Mouse (Mus musculus) stomach, postnatal 0 days (tissue): ENCODE data around the gene Gm9918.

ENCODE experiments used
- CTCF ChIP-seq: IDR thresholded peaks from 2 replicates; pipeline ENCODE4 v1.5.1; 2016; ENCODE audit warnings: antibody characterized with exemption, low read depth, mild to moderate bottlenecking, moderate library complexity
- EP300 ChIP-seq: optimal IDR thresholded peaks from 2 replicates; pipeline ENCODE3; 2016; ENCODE audit warnings: antibody characterized with exemption

DNA sequence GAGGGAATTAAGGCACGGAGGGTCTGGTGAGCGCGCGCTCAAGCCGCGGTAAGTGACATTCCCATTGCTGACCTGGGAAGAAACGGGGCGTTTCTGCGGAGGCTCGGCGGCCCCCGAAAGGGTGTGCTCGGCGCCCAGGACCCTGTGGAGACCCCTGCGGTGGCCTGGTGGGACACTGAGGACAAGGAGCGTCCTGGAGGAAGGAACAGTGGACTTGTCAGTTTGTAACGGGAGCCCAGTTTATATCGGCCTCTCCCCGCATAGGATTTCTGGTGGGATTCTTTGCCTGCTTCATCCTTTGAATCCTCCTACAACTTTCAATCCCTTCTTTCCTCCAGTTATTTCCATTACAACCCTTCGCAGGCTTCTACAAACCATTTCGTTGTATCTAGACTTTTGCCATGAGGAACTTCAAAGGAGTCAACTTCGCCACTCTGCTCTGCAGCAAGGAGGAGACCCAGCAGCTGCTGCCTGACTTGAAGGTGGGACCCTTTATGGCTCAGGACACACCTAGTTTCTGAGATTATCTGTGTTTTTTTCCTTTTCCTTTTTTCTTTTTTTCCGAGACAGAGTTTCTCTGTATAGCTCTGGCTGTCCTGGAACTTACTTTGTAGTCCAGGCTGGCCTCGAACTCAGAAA lies 26.1 kb downstream of the Gm9918 start:
- TF ChIP-seq CTCF (no peak), EP300 (no peak)
